Mouse (Mus musculus) heart, adult 2 months (tissue): Measurements from ENCODE around the gene Mettl21e.

ENCODE experiments used
- CTCF ChIP-seq: fragments of 200-600 bp; IDR thresholded peaks from 2 replicates; pipeline ENCODE4 v1.8.1; 2022; ENCODE audit warnings: antibody characterized with exemption, mild to moderate bottlenecking, moderate library complexity
- EP300 ChIP-seq: fragments of 200-500 bp; IDR thresholded peaks from 2 replicates; pipeline ENCODE4 v1.6.1; 2011; ENCODE audit warnings: low read depth, low read length, control low read depth; ENCODE audit not compliant: insufficient read depth
- POLR2A ChIP-seq: fragments of 200-500 bp; IDR thresholded peaks from 2 replicates; pipeline ENCODE4 v1.6.1; 2011; ENCODE audit warnings: mild to moderate bottlenecking, low read depth, low read length, control low read depth; ENCODE audit not compliant: insufficient read depth

DNA sequence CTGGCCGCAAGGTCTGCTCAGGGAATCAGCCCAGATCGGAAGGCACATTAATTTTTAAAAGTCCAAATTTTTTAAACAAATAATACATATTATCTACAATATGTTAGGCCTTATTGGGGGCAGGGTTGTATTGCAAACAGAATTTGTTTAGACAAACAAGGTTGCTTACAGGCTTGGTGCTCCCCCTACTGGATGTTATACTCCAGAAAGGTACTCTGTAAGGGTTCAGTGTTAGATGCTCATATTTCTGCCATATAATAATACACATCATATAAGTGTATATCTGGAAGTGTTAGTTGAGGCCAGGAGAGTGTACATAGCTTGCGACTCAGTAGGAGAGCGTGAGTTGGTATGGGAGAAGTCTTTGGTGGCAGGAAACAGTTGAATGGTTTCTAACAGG, 63.5 kb downstream of the Mettl21e start:
- TF ChIP-seq EP300 (no peak), POLR2A (no peak), CTCF (peak; percentile 60)
